Mouse (Mus musculus) thymus, adult 2 months (tissue): ENCODE data around the gene Nectin4.

Source experiments
- CTCF ChIP-seq: fragments of 200-500 bp; IDR thresholded peaks from 2 replicates; pipeline ENCODE4 v1.5.1; 2012; ENCODE audit warnings: mild to moderate bottlenecking, control low read depth, low read length, moderate library complexity, borderline replicate concordance; ENCODE audit not compliant: control insufficient read depth, poor library complexity, insufficient read depth; ENCODE audit errors: extremely low read depth
- POLR2A ChIP-seq: fragments of 200-500 bp; IDR thresholded peaks from 2 replicates; pipeline ENCODE4 v1.6.1; 2012; ENCODE audit warnings: mild to moderate bottlenecking, low read length, control low read depth, moderate library complexity; ENCODE audit not compliant: control insufficient read depth, poor library complexity, insufficient read depth; ENCODE audit errors: extremely low read depth

DNA sequence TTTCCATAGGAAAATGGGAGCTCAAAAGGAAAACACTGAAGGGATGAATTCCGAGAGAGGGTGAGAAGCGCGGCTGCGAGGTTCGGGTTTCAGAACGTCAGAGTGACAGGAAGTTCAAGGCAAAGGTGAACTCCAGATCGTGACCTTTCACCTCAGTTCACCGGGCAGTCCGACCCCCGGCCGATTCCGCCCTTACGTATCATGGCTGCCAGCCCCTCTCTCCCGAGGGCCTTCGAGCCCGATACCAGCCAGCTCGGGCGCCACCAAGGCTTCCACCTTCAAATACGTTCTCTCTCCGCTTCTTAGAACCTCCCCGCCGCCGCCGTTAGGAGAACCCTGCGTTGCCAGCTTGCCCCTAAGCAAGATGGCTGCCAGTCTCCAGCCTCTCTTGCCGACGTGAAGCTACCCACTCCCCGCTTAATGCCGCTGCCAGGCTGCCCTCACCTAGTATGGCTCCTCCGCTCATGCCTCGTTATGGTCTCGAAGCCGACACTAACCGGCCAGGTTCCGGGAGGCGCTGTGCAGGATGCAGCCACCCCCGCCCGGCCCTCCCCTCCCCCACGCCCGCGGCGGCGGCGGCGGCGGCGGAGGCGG, 41.0 kb upstream of the Nectin4 start, which contains the start of gene Dedd:
- peak; percentile 44; the same call in 1 of the 2 replicates for TF ChIP-seq CTCF
- peak; percentile 41; the same call in 1 of the 2 replicates for TF ChIP-seq POLR2A
